Mouse (Mus musculus) lung, embryonic 15.5 days (tissue): ENCODE results near the gene Car7. TPM values are rescaled to one million over a fixed set of nuclear protein-coding genes. Genes with fewer than 3 reads are reported as not detected.

Experiments
- ATAC-seq: fragments of 200-750 bp; cut with Nextera tagmentation; 2 replicates; pipeline ENCODE4 v1.8.0; 2017; ENCODE audit warnings: moderate number of reproducible peaks, borderline replicate concordance; ENCODE audit not compliant: low FRiP score, low TSS enrichment; ENCODE audit errors: extremely low read depth
- H3K27ac ChIP-seq: fragments of 300-500 bp; sonication (generic); 2 replicates; pipeline ENCODE4 v1.5.1; 2015; ENCODE audit warnings: moderate library complexity, mild to moderate bottlenecking, inconsistent platforms
- H3K27me3 ChIP-seq: fragments of 300-500 bp; sonication (generic); 2 replicates; pipeline ENCODE4 v1.6.1; 2015; ENCODE audit warnings: inconsistent platforms
- H3K36me3 ChIP-seq: fragments of 300-500 bp; sonication (generic); 2 replicates; pipeline ENCODE4 v1.6.1; 2015; ENCODE audit warnings: inconsistent platforms
- H3K4me1 ChIP-seq: fragments of 300-500 bp; sonication (generic); 2 replicates; pipeline ENCODE4 v1.6.1; 2015; ENCODE audit warnings: inconsistent platforms
- H3K4me2 ChIP-seq: fragments of 300-500 bp; sonication (generic); 2 replicates; pipeline ENCODE4 v1.6.1; 2015; ENCODE audit warnings: inconsistent platforms, mild to moderate bottlenecking, moderate library complexity
- H3K4me3 ChIP-seq: fragments of 300-500 bp; sonication (generic); 2 replicates; pipeline ENCODE4 v1.5.1; 2015; ENCODE audit warnings: mild to moderate bottlenecking, inconsistent platforms
- H3K9ac ChIP-seq: fragments of 300-500 bp; sonication (generic); 2 replicates; pipeline ENCODE4 v1.6.1; 2015; ENCODE audit warnings: inconsistent platforms
- H3K9me3 ChIP-seq: fragments of 300-500 bp; sonication (generic); 2 replicates; pipeline ENCODE4 v1.6.1; 2016; ENCODE audit warnings: inconsistent platforms
- WGBS: fragments of 180-500 bp; shearing (Covaris S2); methylation state at CpG from one replicate; pipeline ENCODE4 v1.1.7; 2015; 5-methylcytosine and 5-hydroxymethylcytosine counted together
- polyA plus RNA-seq: library from polyadenylated mRNA; unstranded; fragments of >200 nt; fragmentation: Nextera tagmentation; extraction: Ambion mirVana; gene quantifications from 2 replicates; pipeline ENCODE4 v1.2.1, GENCODE M21; 2015

Car7 gene
- polyA plus RNA-seq, 1 experiment from 2014 or later: 0.97 TPM

DNA sequence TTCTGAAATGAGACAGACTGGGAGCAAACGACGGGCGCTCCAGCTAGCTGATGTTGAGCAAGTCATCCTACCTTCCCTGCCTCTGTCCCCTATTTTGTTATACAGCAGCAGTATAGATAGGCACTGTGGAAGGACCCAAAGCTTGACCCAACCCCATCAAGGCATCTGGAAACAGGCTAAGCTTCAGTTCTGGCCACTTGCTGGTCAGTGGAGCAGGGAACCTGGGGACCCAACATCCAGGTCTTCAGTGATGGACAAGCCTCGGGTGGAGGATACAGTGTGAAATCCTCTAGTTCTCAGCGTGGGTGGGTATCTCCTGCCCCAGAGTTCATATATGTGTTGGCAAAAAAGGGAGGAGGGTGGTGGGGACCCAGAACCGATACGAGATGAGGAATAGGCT lies 5.7 kb downstream of the Car7 start:
- Histone ChIP-seq H3K4me1 (peaks cover 13% of the 10 kb centered on the region), H3K27me3 (peaks cover 70% of the 10 kb centered on the region), H3K27ac (no peak overlapping the region), H3K4me2 (peak overlapping the region; percentile 81), H3K9ac (no peak overlapping the region), H3K4me3 (peak overlapping the region; percentile 38), H3K9me3 (no peaks in the 10 kb centered on the region), H3K36me3 (no peaks in the 10 kb centered on the region)
- ATAC-seq: no peak
- WGBS: 38% methylated on average over 7 of the region's 7 CpGs

- Histone ChIP-seq H3K36me3 (no peaks in the 10 kb centered on the region), H3K4me1 (peaks cover 10% of the 10 kb centered on the region), H3K9me3 (no peaks in the 10 kb centered on the region), H3K4me2 (peak overlapping the region; percentile 81), H3K4me3 (peak overlapping the region; percentile 38), H3K27ac (no peak overlapping the region), H3K27me3 (peaks cover 70% of the 10 kb centered on the region), H3K9ac (0 out of 2 replicates have a peak overlapping the region, but pooled peaks have one; percentile 17)
- WGBS: under 1% methylated on average over 75 of the region's 76 CpGs
- peak; percentile 24 for ATAC-seq
Measured at GRCm38 (mm10) chr8:104540710-104541514, 6.4 kb downstream of the Car7 start.

- Histone ChIP-seq H3K4me3 (peak overlapping the region; percentile 38), H3K9ac (no peak overlapping the region), H3K4me1 (peaks cover 10% of the 10 kb centered on the region), H3K27ac (no peak overlapping the region), H3K27me3 (peaks cover 70% of the 10 kb centered on the region), H3K36me3 (no peaks in the 10 kb centered on the region), H3K4me2 (peak overlapping the region; percentile 81), H3K9me3 (no peaks in the 10 kb centered on the region)
- WGBS: 14% methylated on average over 8 of the region's 8 CpGs
- ATAC-seq: no peak
Measured at GRCm38 (mm10) chr8:104541515-104541880, 7.0 kb downstream of the Car7 start.

- Histone ChIP-seq H3K4me2 (no peak overlapping the region), H3K9me3 (no peaks in the 10 kb centered on the region), H3K9ac (no peak overlapping the region), H3K27me3 (peaks cover 67% of the 10 kb centered on the region), H3K4me1 (peaks cover 10% of the 10 kb centered on the region), H3K4me3 (no peak overlapping the region), H3K36me3 (no peaks in the 10 kb centered on the region), H3K27ac (no peak overlapping the region)
- 11% methylated on average over 11 of the region's 11 CpGs for WGBS
- ATAC-seq: no peak
Measured at GRCm38 (mm10) chr8:104542160-104542559, 7.7 kb downstream of the Car7 start.

GRCm38 (mm10) chr8:104543440-104544045 lies 9.1 kb downstream of the Car7 start:
- peaks cover 56% of the 10 kb centered on the region for H3K27me3 ChIP-seq
- H3K36me3 ChIP-seq: no peaks in the 10 kb centered on the region
- no peak overlapping the region for H3K9ac ChIP-seq
- H3K4me1 ChIP-seq: peaks cover 10% of the 10 kb centered on the region
- no peak for ATAC-seq
- H3K4me2 ChIP-seq: no peak overlapping the region
- 79% methylated on average over 8 of the region's 8 CpGs for WGBS
- H3K27ac ChIP-seq: no peak overlapping the region
- no peaks in the 10 kb centered on the region for H3K9me3 ChIP-seq
- no peak overlapping the region for H3K4me3 ChIP-seq

- Histone ChIP-seq H3K4me3 (no peak overlapping the region), H3K36me3 (no peaks in the 10 kb centered on the region), H3K9ac (no peak overlapping the region), H3K9me3 (no peaks in the 10 kb centered on the region), H3K27ac (no peak overlapping the region), H3K4me1 (no peaks in the 10 kb centered on the region), H3K27me3 (no peaks in the 10 kb centered on the region), H3K4me2 (no peak overlapping the region)
- 75% methylated on average over 4 of the region's 4 CpGs for WGBS
- ATAC-seq: no peak
Measured at GRCm38 (mm10) chr8:104555191-104555590, 20.7 kb downstream of the Car7 start.

- Histone ChIP-seq H3K9ac (no peak overlapping the region), H3K4me2 (no peak overlapping the region), H3K36me3 (no peaks in the 10 kb centered on the region), H3K4me1 (no peaks in the 10 kb centered on the region), H3K27ac (no peak overlapping the region), H3K4me3 (no peak overlapping the region), H3K27me3 (no peaks in the 10 kb centered on the region), H3K9me3 (no peaks in the 10 kb centered on the region)
- ATAC-seq: no peak
- WGBS: 33% methylated on average over 7 of the region's 7 CpGs
Measured at GRCm38 (mm10) chr8:104557226-104557625, 22.7 kb downstream of the Car7 start.

DNA sequence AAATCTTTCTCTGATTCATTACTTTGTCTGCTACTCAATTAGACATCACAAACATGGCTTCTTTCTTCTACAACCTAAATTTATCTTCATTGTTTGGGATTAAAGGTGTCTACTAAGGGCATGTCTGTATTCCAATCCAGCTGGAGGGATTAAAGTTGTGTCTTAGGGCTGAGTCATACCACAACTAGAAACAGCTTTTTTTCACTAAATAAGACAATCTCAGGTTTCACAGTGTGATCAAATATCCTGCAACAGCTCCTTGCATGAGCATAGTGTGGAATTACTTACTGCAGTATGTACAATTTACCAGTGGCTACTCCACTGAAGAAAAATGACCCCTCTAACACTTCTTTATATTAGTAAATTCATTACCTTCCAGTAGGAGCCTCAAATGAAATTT lies 26.2 kb downstream of the Car7 start:
- no peak for ATAC-seq
- H3K9me3 ChIP-seq: no peaks in the 10 kb centered on the region

DNA sequence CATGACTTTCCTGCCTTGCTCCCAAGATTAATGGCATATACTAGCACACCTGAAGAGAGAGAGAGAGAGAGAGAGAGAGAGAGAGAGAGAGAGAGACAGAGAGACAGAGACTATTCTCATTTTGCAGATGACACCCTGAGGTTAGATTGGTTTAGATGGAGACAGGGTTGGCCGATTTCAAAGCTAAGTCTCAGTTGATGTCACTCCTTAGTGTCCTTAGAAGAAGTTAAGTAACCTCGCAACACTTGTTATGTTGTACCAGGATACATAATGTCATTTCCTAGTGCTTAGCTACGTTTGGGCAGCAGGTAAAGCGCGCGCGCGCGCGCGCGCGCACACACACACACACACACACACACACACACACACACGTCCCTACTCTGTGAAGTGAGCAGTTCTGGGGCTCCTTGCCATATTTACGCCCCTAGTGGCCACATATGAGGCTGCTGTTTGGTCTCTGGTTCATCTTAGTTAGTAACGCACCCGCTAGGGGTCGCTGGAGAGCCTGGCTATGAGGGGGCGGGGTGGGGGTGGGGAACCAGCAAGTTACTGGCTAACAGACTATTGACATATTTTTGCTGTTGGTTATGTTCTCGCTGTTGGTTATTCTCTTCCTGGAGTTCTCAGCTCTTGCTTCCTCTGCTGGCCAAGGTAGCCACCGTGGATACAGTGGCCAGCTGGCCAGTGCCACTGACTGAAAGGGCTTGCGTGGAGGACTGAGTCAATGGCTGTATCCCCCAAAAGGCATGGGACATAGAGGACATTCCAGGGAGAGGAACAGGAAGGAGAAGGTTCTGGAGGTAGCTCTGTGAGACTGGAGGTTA lies 30.4 kb downstream of the Car7 start:
- Histone ChIP-seq H3K36me3 (no peaks in the 10 kb centered on the region), H3K9me3 (no peaks in the 10 kb centered on the region), H3K27ac (no peak overlapping the region), H3K4me1 (no peaks in the 10 kb centered on the region), H3K4me2 (peak overlapping the region; percentile 31; the same call in 1 of the 2 replicates), H3K27me3 (no peaks in the 10 kb centered on the region), H3K9ac (no peak overlapping the region), H3K4me3 (no peak overlapping the region)
- 14% methylated on average over 22 of the region's 22 CpGs for WGBS
- peak; percentile 76 for ATAC-seq

More for the DNA sequence above, 26.2 kb downstream of the Car7 start:
- H3K4me2 ChIP-seq: no peak overlapping the region
- no peak overlapping the region for H3K4me3 ChIP-seq
- no peak overlapping the region for H3K27ac ChIP-seq
- H3K36me3 ChIP-seq: no peaks in the 10 kb centered on the region
- no peak overlapping the region for H3K9ac ChIP-seq
- no peaks in the 10 kb centered on the region for H3K4me1 ChIP-seq
- no peaks in the 10 kb centered on the region for H3K27me3 ChIP-seq

DNA sequence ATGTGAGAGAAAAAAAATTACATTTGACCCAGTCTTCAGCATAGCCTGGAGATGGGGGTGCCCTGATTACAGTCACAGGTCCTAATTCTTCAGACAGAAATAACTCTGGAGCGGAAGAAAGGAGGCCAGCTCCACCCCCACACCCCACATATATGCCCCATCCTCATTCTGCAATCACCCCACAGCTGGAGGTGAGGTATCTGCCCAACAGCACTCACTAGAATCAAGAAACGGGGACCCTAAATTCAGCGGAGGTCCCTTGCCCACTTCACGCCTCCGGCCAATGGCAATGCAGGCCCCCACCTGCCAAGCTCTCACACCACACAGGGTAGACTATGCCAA lies 30.9 kb downstream of the Car7 start:
- ATAC-seq: peak; percentile 29; the same call in 1 of the 2 replicates
- H3K4me1 ChIP-seq: 0 out of 2 replicates have a peak, but pooled peaks cover 1% of the 10 kb centered on the region
- H3K27me3 ChIP-seq: no peaks in the 10 kb centered on the region
- no peaks in the 10 kb centered on the region for H3K9me3 ChIP-seq
- no peak overlapping the region for H3K27ac ChIP-seq
- H3K4me3 ChIP-seq: no peak overlapping the region
- no peak overlapping the region for H3K4me2 ChIP-seq
- no peaks in the 10 kb centered on the region for H3K36me3 ChIP-seq
- 93% methylated on average over 5 of the region's 5 CpGs for WGBS
- H3K9ac ChIP-seq: no peak overlapping the region

GRCm38 (mm10) chr8:104569559-104569958 lies 35.1 kb downstream of the Car7 start:
- Histone ChIP-seq H3K4me2 (no peak overlapping the region), H3K36me3 (no peaks in the 10 kb centered on the region), H3K27ac (no peak overlapping the region), H3K4me1 (peaks cover 7% of the 10 kb centered on the region; the same call in 1 of the 2 replicates), H3K4me3 (no peak overlapping the region), H3K9ac (no peak overlapping the region), H3K27me3 (no peaks in the 10 kb centered on the region), H3K9me3 (no peaks in the 10 kb centered on the region)
- 47% methylated on average over 1 of the region's 1 CpGs for WGBS
- no peak for ATAC-seq
